ENCODE assay signal across 27 mouse cellular contexts in the genomic region with DNA sequence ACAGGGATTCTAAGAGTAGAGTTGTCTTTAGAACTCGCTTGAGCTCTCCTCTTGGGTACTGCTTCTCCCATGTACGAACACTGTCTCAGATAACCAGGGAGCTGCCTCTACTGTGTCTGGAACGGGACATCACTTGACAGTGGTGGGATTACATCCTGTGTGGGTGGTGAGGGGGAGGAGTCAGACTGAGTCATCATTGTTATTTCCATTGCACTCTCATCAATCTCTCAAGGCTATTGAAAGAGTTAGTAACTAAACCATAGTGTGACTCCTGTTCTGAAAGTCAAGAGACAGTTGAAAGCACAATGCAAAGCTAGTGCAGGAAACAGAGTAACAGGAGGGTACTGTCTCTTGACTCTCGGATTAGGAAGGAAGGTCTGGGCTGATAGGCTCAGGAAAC. TPM values are rescaled to one million over a fixed set of nuclear protein-coding genes. Genes with fewer than 3 reads are reported as not detected.
A peak's percentile ranks its signal among the peaks of the same experiment; 100 is the strongest.
DNase-seq lines count a peak whose midpoint lies in the region; ATAC-seq and TF ChIP-seq lines count a peak whose summit lies in the region.
"Had no signal": no experiment of that assay in that cellular context is flagged by ENCODE, and none has a peak within 500 bp of the region (broad histone marks: within the 10 kb centered on the region; RNA-seq: fewer than 3 reads in every experiment).

No protein-coding gene starts in this region.

- 52% methylated on average over 4 of the region's 4 CpGs for WGBS in lung, embryonic 14.5 days
- WGBS in heart, embryonic 11.5 days (ENCODE audit: insufficient replicate concordance): 35% methylated on average over 4 of the region's 4 CpGs

- H3K36me3 ChIP-seq in lung, embryonic 14.5 days (ENCODE audit: insufficient read depth): no peaks in the 10 kb centered on the region
- H3K36me3 ChIP-seq in heart, embryonic 11.5 days (ENCODE audit: control insufficient read depth, insufficient read depth, low read length): no peaks in the 10 kb centered on the region
- H3K36me3 ChIP-seq: forebrain, embryonic 12.5 days; heart, embryonic 15.5 days; limb, embryonic 10.5 days; limb, embryonic 15.5 days; liver, embryonic 13.5 days; neural tube, embryonic 13.5 days had no signal

- no peak for ATAC-seq in lung, embryonic 14.5 days (ENCODE audit: insufficient read depth)
- ATAC-seq in inflammation-experienced regulatory T-cells, adult 6 months: peak; percentile 54
- ATAC-seq in heart, embryonic 11.5 days (replicated peaks; ENCODE audit: insufficient number of reproducible peaks, low FRiP score, low TSS enrichment): no peak
- ATAC-seq: forebrain, postnatal 0 days; hindbrain, embryonic 16.5 days; intestine, embryonic 16.5 days had no signal

- no peak overlapping the region for H3K4me2 ChIP-seq in lung, embryonic 14.5 days
- H3K4me2 ChIP-seq in heart, embryonic 11.5 days: no peak overlapping the region
- H3K4me2 ChIP-seq: forebrain, embryonic 12.5 days; heart, embryonic 15.5 days; limb, embryonic 15.5 days; liver, embryonic 13.5 days; neural tube, embryonic 13.5 days had no signal

- no peak overlapping the region for H3K9ac ChIP-seq in lung, embryonic 14.5 days
- no peak overlapping the region for H3K9ac ChIP-seq in heart, embryonic 11.5 days (ENCODE audit: low read depth, low read length)
- H3K9ac ChIP-seq: forebrain, embryonic 12.5 days; forebrain, postnatal 0 days; heart, embryonic 15.5 days; limb, embryonic 15.5 days; liver, embryonic 13.5 days; neural tube, embryonic 13.5 days had no signal

- H3K27ac ChIP-seq in lung, embryonic 14.5 days (ENCODE audit: low read depth): no peak overlapping the region
- H3K27ac ChIP-seq in heart, embryonic 11.5 days (ENCODE audit: low read depth, low read length): no peak overlapping the region
- H3K27ac ChIP-seq: forebrain, embryonic 12.5 days; heart, embryonic 15.5 days; kidney, postnatal 0 days; limb, embryonic 10.5 days; limb, embryonic 15.5 days; liver, embryonic 13.5 days; neural tube, embryonic 13.5 days had no signal

- H3K27me3 ChIP-seq in lung, embryonic 14.5 days (ENCODE audit: insufficient read depth, low read length): no peaks in the 10 kb centered on the region
- H3K27me3 ChIP-seq in heart, embryonic 11.5 days (ENCODE audit: control insufficient read depth, insufficient read depth, low read length): peaks cover 18% of the 10 kb centered on the region
- H3K27me3 ChIP-seq: CH12.LX had no signal

- H3K4me1 ChIP-seq in lung, embryonic 14.5 days (ENCODE audit: insufficient read depth): no peaks in the 10 kb centered on the region
- peaks cover 24% of the 10 kb centered on the region for H3K4me1 ChIP-seq in heart, embryonic 11.5 days (ENCODE audit: control insufficient read depth, insufficient read depth, low read length)
- H3K4me1 ChIP-seq: forebrain, embryonic 12.5 days; limb, embryonic 15.5 days; neural tube, embryonic 13.5 days had no signal

- no peak for TF ChIP-seq CTCF in lung, embryonic 14.5 days (IDR thresholded peaks at IDR 0.05; ENCODE audit: low read depth)

- H3K9me3 ChIP-seq in lung, embryonic 14.5 days (ENCODE audit: low read depth, low read length): no peaks in the 10 kb centered on the region
- H3K9me3 ChIP-seq in heart, embryonic 11.5 days (replicated peaks; ENCODE audit: control insufficient read depth, low read length): no peaks in the 10 kb centered on the region
- H3K9me3 ChIP-seq: forebrain, embryonic 12.5 days; heart, embryonic 15.5 days; limb, embryonic 10.5 days; limb, embryonic 15.5 days; liver, embryonic 13.5 days; neural tube, embryonic 13.5 days had no signal

- peak; percentile 1 for DNase-seq in lung, embryonic 14.5 days
- no peak for DNase-seq in lung, adult 18-20 months
- peak; percentile 32 for DNase-seq in T-cell, adult 2 months (ENCODE audit: low spot score)
- peak; percentile 12 for DNase-seq in thymus, postnatal 4 days
- DNase-seq in right cerebral cortex, postnatal 14 days: no peak
- DNase-seq in heart, adult 11 months: no peak
- DNase-seq: adrenal gland, postnatal 10 days; cerebellum, adult 18-20 months; cerebellum, postnatal 10 days; forebrain, postnatal 0 days; kidney, adult 8-10 months; layer of hippocampus, postnatal 36 days; liver, embryonic 13.5 days; lung, adult 2 months; lung, postnatal 14 days; midbrain, embryonic 14.5 days had no signal

- H3K4me3 ChIP-seq in lung, embryonic 14.5 days (ENCODE audit: low read depth, low read length): no peak overlapping the region
- no peak overlapping the region for H3K4me3 ChIP-seq in heart, embryonic 11.5 days (ENCODE audit: low read depth, low read length)
- H3K4me3 ChIP-seq: forebrain, embryonic 12.5 days; heart, embryonic 15.5 days; limb, embryonic 10.5 days; limb, embryonic 15.5 days; liver, embryonic 13.5 days; neural tube, embryonic 13.5 days had no signal

RNA-seq across cellular contexts. Expression of a gene that starts 29.4 kb away (rescaled TPM):
- polyA plus RNA-seq in lung, embryonic 14.5 days (2014; fragmentation: Nextera tagmentation; extraction: Ambion mirVana): 7.3 and 8.4 TPM in 2 replicates
- 1 to 10 TPM; 1.3 to 6.6 (median 1.5) TPM for polyA plus RNA-seq in inflammation-experienced regulatory T-cells, adult 6 months (2017; shearing (Covaris generic))
- 17.2 and 20.3 TPM in 2 replicates for polyA plus RNA-seq in heart, embryonic 11.5 days (2014; fragmentation: Nextera tagmentation; extraction: Ambion mirVana)

Comparison
In these comparisons a context has a peak if more than half of its experiments do, and no peak if none do; other contexts are left out.
1. DNase-seq: peak in lung, embryonic 14.5 days (single experiment), T-cell, adult 2 months (single experiment) and thymus, postnatal 4 days (single experiment); none in lung, adult 18-20 months (0 of 2), right cerebral cortex, postnatal 14 days (single experiment) and heart, adult 11 months (single experiment).